Mouse (Mus musculus): ENCODE measurements around the gene Hsp90ab1. TPM values are rescaled to one million over a fixed set of nuclear protein-coding genes. Genes with fewer than 3 reads are reported as not detected.
A peak's percentile ranks its signal among the peaks of the same experiment; 100 is the strongest.

Hsp90ab1 gene
- polyA plus RNA-seq, 1 experiment: 635 TPM

DNA sequence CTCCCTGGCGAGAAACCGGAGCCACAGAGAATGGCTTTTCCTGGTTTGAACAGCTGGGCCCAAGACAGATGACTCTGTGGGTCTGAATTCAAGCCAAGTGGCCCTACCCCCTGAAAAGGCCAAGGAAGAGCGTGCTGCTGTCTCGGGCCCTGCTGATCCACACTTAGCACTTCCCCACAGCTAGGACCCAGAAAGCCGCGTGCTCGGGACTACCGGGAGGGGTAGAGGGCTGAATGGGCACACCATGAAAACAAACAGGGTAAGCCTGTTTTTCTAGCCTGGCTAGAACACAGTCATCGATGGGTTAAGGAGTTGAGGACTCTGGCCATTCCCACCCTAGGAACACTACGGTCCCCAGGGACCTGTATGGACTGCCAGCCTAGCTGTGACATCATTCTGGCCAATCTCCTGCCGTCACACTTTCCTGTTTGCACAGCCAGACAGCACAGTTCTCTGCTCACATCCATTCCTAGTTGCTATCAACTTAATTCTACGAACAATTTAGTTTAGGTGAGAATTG is 7.9 kb upstream of the Hsp90ab1 start:
- no peak for DNase-seq (ENCODE audit: low spot score)

DNA sequence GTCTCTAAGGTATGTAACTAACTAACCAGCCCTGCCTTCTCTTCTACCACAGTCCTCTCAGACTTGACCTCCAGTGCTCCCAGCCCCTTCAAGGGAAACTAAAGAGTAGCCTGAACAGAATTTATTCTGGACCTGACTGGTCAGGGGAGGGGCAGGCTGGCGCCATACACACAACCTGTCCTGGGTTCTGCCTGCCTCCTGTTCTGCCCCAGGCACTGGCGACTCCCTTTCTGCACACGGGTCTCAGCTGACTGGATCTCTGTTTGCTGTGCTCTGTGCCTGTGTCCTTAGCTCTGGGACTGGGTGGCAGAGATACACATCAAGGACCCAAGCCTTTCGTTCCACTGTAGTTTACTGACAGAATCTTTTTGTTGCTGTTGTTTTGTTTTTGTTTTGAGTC is 6.5 kb upstream of the Hsp90ab1 start:
- no peak for DNase-seq (ENCODE audit: low spot score)

DNA sequence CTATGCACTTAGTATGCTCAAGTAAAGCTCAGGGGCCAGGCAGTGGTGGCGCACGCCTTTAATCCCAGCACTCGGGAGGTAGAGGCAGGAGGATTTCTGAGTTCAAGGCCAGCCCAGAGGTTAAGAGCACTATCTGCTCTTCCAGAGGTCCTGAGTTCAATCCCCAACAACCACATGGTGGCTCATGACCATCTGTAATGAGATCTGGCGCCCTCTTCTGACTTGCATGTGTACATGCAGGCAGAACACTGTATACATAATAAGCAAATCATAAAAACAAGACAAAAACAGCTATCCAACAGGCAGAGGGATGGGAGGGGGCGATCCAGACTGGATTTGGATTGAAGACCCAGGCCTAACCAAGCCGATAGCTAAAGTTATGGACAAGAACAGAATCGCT is 5.8 kb upstream of the Hsp90ab1 start:
- DNase-seq (ENCODE audit: low spot score): no peak

- no peak for DNase-seq (ENCODE audit: low spot score)
These were observed 5.2 kb upstream of the Hsp90ab1 start for GRCm38 (mm10) chr17:45578242-45578641.

DNA sequence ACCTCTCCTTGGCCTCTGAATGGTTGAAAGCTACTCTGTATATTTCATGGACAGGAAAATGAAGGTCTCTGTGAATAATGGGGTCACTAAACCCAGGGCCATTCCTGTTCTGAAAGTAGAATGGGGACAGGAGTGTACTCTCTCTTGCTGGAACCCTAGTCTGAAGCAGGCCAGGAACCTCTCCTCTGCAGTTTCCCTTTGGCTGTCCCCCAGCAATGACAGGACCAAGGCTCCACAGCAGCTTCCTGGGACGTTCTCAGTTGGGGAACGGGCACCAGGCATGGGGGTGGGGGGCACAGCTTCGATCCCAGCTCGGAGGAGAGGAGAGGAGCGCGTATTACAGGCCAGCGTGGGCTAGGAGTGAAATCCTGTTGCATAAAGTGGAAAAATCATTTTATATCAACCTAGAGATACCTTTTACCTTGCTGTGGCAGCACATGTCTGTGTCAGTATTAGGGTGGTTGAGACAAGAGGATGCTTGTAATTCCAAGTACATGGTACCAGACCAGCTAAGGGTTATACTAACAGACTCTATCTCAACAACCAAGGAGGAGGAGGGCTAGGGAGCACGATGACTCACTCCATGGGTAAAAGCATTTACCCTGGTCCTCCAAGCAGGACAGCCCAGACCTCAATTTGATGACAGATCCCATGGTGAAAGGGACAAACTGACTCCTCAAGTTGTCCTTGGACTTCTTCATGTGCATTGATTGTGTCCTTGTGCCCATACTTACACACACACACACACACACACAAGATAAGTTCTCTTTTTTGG is 2.2 kb upstream of the Hsp90ab1 start:
- DNase-seq (ENCODE audit: low spot score): no peak

DNA sequence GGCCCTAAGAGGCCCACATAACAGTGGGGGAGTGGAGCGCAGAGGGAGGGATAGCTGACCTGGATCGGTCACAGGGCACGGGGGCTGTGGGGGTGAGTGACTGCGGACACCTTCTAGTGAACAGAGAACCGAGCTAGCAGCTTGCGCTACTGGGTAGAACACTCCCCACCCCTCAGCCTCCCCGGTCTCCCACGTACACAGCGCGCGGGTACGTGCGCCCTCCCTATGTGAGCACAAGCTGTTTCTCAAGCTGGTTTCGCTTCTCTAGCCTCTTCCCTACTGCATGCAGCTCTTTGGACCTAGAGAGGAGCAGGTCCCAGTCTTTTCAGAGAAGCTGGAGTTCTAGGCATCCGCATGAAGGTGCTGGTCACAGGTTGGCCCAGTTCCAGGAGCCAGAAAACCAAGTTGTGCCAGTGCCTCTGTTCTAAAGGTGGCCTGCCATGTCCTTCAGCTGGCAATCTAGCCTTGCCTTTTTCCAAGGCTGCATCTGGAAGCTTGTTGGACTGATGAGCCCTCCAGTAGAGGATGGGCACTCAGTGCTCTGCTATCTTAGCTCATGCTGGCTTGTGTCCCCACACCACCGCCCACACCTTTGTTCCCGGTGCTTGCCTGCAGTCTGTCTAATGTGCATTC is 1.2 kb upstream of the Hsp90ab1 start:
- peak; percentile 64 for DNase-seq (ENCODE audit: low spot score)

DNA sequence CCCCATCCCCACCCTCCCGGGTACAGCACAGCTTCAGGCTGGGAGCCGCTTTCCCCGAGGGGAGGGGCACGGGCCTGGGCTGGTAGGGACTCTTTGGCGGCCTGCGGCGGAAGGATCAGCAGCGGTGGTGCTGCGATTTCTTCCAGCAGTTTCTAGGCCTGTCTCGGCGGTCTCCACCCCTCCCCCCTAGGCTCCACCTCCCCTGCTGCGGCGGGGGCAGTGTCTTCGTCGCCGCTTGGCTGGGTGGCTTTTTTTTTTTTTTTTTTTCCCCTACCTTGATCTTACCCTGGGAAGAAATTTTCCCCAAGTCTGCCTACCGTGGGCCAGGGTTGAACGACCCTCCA is 681 bp upstream of the Hsp90ab1 start:
- DNase-seq (ENCODE audit: low spot score): peak; percentile 99

DNA sequence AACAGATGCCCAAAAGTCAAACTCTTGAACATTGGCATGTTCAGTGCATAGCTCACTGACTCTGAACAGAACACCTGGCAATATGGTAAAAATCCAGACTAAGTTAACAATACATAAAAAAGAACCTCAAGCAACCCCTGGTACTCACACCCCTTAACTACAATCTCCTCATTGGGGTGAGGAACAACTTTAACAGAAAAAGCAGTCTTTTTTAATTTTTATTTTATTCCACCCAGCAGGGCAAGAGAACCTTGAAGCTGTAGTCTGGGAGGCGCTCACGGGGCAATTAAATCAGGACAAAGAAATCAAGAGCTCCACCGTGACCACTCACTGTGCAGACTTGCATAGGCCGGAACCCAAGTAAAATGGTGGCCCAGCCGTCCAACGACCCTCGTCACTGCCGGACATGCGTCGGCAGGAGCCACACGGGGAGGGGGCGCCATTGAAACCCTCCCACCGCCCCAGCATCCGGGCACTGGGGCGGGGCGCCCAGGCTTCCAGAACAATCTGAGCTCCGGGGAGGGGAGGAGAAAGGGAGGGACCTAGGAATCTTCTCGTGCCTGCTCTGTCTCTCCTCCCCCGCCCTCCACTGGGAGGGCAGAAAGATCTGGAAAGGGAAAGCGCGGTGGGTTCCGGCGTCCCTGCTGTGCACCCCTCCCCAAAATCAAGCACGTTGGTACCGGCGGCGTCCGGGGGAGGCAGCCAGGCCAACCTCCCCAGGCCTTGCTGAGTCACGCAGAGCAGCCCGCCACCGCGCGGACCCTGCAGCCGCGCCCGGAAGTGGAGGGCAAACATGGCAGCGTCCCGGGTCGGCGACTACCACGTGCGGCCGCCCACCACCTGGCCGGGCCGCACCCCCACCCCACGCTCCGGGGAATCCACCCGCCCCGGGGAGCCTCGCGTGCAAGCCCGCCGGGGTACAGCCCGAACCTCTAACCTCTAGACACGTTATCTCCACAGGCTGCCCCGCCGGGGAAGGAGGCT is 676 bp downstream of the Hsp90ab1 start:
- no peak for DNase-seq (ENCODE audit: low spot score)

DNA sequence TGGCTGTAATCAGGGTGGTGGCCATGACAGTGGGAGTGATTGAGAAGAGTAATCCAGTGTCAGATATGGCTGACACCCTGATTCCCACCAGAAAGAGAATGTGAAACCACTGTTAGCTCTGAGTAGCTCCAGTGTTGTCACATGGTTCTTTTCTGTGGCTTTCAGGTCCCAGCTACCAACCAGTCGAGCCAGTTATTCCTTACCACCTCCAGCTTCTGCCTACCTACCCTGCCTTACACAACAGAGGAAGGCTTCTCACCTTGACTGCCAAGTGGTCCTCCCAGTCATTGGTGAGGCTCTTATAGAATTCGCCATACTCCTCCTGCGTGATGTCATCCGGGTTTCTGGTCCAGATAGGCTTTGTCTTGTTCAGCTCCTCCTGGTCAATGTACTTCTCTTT is 3.1 kb downstream of the Hsp90ab1 start:
- no peak for DNase-seq (ENCODE audit: low spot score)

DNA sequence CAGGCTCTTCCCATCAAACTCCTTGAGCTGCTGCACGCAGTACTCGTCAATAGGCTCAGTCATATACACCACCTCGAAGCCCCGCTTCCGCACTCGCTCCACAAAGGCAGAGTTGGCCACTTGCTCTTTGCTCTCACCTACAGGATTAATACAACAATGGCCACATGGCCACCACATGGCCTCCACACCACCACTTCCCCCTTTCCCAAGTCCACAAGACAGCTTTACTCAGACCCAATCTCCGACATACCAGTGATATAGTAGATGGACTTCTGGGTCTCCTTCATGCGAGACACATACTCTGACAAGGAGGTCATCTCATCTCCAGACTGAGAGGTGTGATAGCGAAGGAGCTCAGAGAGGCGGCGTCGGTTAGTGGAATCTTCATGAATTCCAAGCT is 4.1 kb downstream of the Hsp90ab1 start:
- no peak for DNase-seq (ENCODE audit: low spot score)

DNA sequence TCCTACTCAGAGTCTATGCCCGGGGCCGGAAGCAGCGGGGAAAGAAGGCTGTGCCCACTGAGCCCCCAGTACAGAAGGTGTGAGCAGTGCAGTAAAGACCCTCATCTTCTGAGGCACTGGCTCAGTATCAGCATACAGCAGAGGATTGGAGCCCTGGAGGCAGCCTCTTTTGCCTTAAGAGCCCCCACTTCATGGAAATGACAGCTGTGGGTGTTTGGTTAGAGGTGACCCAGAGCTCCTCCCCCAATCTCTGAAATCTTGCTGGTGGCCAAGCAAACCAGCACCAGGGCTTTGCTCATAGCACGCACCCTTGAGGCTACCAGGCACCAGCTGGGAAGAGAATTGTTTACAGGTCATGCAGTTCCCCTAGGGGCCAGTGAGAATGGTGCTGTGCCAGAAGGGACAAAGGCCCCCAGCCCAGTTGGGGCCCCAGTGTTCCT is 5.9 kb downstream of the Hsp90ab1 start:
- no peak for DNase-seq (ENCODE audit: low spot score)

DNA sequence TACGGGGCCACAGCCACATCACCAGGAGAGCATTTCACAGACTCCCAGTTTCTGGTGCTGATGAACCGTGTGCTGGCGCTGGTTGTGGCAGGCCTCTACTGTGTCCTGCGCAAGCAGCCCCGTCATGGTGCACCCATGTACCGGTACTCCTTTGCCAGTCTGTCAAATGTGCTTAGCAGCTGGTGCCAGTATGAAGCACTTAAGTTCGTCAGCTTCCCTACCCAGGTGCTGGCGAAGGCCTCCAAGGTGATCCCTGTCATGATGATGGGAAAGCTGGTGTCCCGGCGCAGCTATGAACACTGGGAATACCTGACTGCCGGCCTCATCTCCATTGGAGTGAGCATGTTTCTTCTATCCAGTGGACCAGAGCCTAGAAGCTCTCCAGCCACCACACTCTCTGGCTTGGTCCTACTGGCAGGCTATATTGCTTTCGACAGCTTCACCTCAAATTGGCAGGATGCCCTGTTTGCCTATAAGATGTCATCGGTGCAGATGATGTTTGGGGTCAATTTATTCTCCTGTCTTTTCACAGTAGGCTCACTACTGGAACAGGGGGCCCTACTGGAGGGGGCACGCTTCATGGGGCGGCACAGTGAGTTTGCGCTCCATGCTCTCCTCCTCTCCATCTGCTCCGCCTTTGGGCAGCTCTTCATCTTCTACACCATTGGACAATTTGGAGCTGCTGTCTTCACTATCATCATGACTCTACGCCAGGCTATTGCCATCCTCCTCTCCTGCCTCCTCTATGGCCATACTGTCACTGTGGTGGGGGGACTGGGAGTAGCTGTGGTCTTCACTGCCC is 6.5 kb downstream of the Hsp90ab1 start:
- no peak for DNase-seq (ENCODE audit: low spot score)

GRCm38 (mm10) chr17:45566031-45566359 is 7.1 kb downstream of the Hsp90ab1 start:
- DNase-seq (ENCODE audit: low spot score): no peak

DNA sequence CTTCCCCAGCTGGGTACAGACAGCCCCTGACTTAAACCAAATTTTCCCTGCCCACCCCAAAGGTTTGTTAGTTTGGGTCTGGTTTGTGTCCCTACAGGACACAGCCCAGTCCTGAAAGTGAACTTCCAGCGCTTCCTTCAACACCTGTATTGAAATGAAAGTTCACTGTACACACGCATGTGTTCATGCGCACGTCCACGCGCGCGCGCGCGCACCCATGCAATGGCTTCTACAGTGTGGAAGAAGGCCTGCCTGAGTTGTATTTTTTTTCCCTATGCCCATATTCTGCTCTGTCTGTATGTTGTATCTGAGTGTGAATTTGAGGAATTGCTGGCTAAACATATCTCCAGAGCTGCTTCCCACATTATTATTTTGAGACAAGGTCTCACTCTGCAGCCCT is 8.0 kb downstream of the Hsp90ab1 start:
- DNase-seq (ENCODE audit: low spot score): no peak

DNA sequence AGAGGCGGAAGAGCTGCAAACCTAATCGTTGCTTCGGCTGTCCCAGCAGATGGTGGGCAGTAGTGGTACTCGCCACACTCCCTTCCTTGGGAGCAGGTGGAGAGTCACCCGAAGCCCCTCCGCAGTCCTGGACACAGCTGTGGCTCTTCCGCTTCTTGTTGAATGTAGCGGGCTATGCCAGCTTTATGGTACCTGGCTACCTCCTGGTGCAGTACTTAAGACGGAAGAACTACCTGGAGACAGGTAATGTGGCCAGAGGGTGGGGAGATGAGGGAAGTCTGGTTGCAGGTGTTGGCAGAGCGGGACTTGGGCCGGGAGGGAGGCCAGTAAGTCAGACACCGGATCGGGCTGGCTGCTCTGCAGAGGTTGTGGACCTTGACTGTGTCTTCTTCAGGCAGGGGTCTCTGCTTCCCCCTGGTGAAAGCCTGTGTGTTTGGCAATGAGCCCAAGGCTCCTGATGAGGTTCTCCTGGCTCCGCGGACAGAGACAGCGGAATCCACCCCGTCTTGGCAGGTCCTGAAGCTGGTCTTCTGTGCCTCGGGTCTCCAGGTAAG is 8.5 kb downstream of the Hsp90ab1 start:
- no peak for DNase-seq (ENCODE audit: low spot score)

DNA sequence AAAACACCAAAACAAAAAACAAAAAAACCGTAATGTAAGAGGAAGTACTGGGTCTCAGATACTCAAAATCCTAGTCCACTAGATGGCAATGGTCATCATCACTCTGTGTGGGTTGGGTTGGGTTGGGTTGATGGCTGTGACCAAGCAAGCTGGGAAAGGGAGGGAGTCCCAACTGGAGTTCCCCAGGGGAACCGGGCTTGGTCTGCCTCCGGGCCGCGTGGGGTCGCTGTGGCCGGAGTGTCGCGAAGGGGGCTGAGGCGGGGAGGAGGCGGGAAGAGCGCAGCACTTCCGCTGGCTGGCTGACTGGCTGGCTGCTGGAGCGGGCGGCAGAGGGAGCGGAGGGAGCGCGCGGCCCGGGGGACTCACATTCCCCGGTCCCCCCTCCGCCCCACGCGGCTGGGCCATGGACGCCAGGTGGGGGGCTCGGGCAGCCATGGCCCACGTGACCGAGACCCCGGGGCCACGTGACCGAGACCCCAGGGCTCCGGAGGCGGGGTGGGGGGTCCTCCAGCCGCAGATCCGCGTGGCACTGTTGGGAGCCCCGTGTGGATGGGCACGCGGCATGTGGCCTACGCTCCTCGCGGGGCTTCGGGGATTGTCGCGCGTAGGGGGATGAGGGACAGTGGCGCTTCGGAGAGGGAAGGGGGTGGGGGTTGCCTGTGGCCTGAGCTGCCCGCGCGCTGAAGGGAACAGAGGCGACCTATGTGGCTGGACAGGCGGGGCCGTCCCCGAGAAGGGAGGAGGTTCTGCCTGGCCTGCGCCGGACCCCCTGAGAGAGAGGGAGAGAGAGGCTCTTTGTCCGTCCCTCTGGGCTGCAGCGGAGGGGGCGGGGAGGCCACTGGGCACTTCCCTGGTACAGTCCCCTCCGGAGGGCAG is 9.2 kb downstream of the Hsp90ab1 start, which contains the start of gene Slc35b2:
Gene Slc35b2, plus strand, starts transcription at position 220 of the 876 bp plus-strand sequence.
- DNase-seq (ENCODE audit: low spot score): peak; percentile 91

DNA sequence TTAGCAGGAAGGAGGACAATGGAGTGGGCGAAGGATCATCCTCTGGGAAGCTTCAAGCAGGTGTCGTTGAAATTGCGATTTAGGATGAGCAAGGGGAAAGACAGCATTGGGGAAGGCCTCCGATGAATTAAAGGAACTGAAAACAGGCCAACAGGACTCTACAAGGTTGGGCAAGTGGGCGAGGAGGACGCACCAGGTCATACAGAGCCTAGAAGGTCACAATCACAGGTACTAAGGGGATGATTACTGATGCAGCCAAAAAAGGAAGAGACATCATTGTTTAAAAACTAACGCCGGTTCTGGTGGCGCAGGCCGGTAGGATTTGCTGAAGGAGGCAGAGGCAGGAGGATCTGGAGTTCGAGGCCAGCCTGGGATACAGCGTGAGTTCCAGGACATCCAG is 9.9 kb downstream of the Hsp90ab1 start:
- no peak for DNase-seq (ENCODE audit: low spot score)

DNA sequence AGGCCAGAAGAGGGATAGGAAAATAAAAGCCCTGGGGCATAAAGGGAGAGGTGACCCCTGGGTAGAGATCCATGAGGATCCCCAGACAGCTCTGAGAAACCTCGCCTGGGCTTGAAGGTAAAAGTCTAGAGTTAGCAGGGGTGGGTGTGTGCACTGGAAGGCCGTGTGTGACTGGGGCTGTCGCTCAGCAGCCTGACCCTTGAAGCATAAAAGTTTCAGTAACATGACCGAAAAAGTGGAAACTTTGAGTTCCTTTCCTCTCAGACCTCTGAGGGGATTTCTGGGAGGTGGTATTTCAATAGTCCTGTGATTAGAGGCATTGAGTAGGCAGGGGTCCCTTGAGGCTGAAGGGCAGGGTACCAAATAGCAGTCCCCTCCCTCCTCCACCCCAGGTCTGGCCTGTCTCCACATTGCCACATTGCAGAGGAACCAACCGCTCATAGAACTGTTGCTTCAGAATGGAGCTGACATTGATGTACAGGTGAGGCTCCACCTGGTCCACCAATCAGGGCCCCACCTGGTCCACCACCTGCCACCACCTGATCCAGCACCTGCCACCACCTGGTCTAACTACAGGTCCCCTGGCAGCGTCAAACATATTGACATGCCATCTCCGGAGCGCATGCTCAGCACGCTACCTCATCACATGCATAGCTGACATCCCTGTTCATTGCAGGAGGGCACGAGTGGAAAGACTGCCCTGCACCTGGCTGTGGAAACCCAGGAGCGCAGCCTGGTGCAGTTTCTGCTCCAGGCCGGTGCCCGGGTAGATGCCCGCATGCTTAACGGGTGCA is 13.1 kb downstream of the Hsp90ab1 start:
- DNase-seq (ENCODE audit: low spot score): no peak
